Comparison of ENCODE assay signal across 8 mouse cellular contexts in genomic region chr2:147012141-147012622, GRCm38 (mm10). TPM values are rescaled to one million over a fixed set of nuclear protein-coding genes. Genes with fewer than 3 reads are reported as not detected.
A peak's percentile ranks its signal among the peaks of the same experiment; 100 is the strongest.
DNase-seq lines count a peak whose midpoint lies in the region; ATAC-seq and TF ChIP-seq lines count a peak whose summit lies in the region.

No protein-coding gene starts in this region.

- H3K9ac ChIP-seq in kidney, embryonic 15.5 days = peak overlapping the region; percentile 85
- H3K9ac ChIP-seq in kidney, postnatal 0 days (ENCODE audit: low read depth, low read length) = peak overlapping the region; percentile 83

- no peak for DNase-seq in kidney, adult 8-10 months
- no peak for DNase-seq in G1E (ENCODE audit: low spot score)
- no peak for DNase-seq in forebrain, embryonic 10.5 days (ENCODE audit: extremely low spot score, low spot score)
- no peak for DNase-seq in kidney, postnatal 0 days (ENCODE audit: low spot score)
- peak; percentile 21 for DNase-seq in neural tube, embryonic 10.5 days (ENCODE audit: extremely low spot score, low spot score)
- no peak for DNase-seq in cerebellum, adult 8-10 months
- DNase-seq in right cerebral cortex, adult 18-20 months = no peak

- H3K4me3 ChIP-seq in kidney, embryonic 15.5 days (replicated peaks) = peak overlapping the region; percentile 94
- H3K4me3 ChIP-seq in G1E (ENCODE audit: low read depth, low read length) = peak overlapping the region; percentile 96
- peak overlapping the region; percentile 86 for H3K4me3 ChIP-seq in forebrain, embryonic 10.5 days
- H3K4me3 ChIP-seq in kidney, postnatal 0 days (replicated peaks; ENCODE audit: low read depth, low read length) = peak overlapping the region; percentile 86

- H3K9me3 ChIP-seq in kidney, embryonic 15.5 days (replicated peaks) = no peaks in the 10 kb centered on the region
- no peaks in the 10 kb centered on the region for H3K9me3 ChIP-seq in G1E (replicated peaks)
- H3K9me3 ChIP-seq in forebrain, embryonic 10.5 days = no peaks in the 10 kb centered on the region
- no peaks in the 10 kb centered on the region for H3K9me3 ChIP-seq in kidney, postnatal 0 days (replicated peaks; ENCODE audit: low read length)

- H3K4me1 ChIP-seq in kidney, embryonic 15.5 days = peaks cover 22% of the 10 kb centered on the region
- H3K4me1 ChIP-seq in G1E (ENCODE audit: insufficient read depth, low read depth, low read length) = peaks cover 58% of the 10 kb centered on the region
- peaks cover 20% of the 10 kb centered on the region for H3K4me1 ChIP-seq in forebrain, embryonic 10.5 days
- peaks cover 8% of the 10 kb centered on the region; the same call in 1 of the 2 replicates for H3K4me1 ChIP-seq in kidney, postnatal 0 days (replicated peaks; ENCODE audit: insufficient read depth, low read length)

- peak overlapping the region; percentile 100 for H3K27ac ChIP-seq in kidney, embryonic 15.5 days
- H3K27ac ChIP-seq in forebrain, embryonic 10.5 days = peak overlapping the region; percentile 95
- peak overlapping the region; percentile 97 for H3K27ac ChIP-seq in kidney, postnatal 0 days

- peaks cover 4% of the 10 kb centered on the region; the same call in 1 of the 2 replicates for H3K36me3 ChIP-seq in kidney, embryonic 15.5 days
- peaks cover 23% of the 10 kb centered on the region for H3K36me3 ChIP-seq in G1E (replicated peaks)
- H3K36me3 ChIP-seq in forebrain, embryonic 10.5 days (replicated peaks) = peaks cover 13% of the 10 kb centered on the region
- H3K36me3 ChIP-seq in kidney, postnatal 0 days (ENCODE audit: insufficient read depth, low read length) = no peaks in the 10 kb centered on the region

- no peak for TF ChIP-seq CTCF in G1E (IDR thresholded peaks at IDR 0.05; ENCODE audit: low read depth, low read length)
- TF ChIP-seq CTCF in kidney, postnatal 0 days (IDR thresholded peaks at IDR 0.05; ENCODE audit: low read depth) = no peak

- peak overlapping the region; percentile 71 for H3K4me2 ChIP-seq in kidney, embryonic 15.5 days
- peak overlapping the region; percentile 61 for H3K4me2 ChIP-seq in kidney, postnatal 0 days (ENCODE audit: low read length)

- WGBS in kidney, embryonic 15.5 days = 31% methylated on average over 7 of the region's 7 CpGs
- WGBS in forebrain, embryonic 10.5 days = 62% methylated on average over 7 of the region's 7 CpGs
- WGBS in kidney, postnatal 0 days = 27% methylated on average over 7 of the region's 7 CpGs

- ATAC-seq in kidney, embryonic 15.5 days (replicated peaks; ENCODE audit: low FRiP score) = peak; percentile 3; the same call in 1 of the 2 replicates
- ATAC-seq in G1E (ENCODE audit: extremely low read depth, insufficient number of reproducible peaks, low FRiP score, poor library complexity, severe bottlenecking) = no peak
- ATAC-seq in kidney, postnatal 0 days (replicated peaks; ENCODE audit: low FRiP score, low read depth) = no peak

- no peaks in the 10 kb centered on the region for H3K27me3 ChIP-seq in kidney, embryonic 15.5 days
- no peaks in the 10 kb centered on the region for H3K27me3 ChIP-seq in G1E (ENCODE audit: insufficient read depth, low read length)
- H3K27me3 ChIP-seq in forebrain, embryonic 10.5 days (ENCODE audit: poor library complexity, severe bottlenecking) = no peaks in the 10 kb centered on the region
- H3K27me3 ChIP-seq in kidney, postnatal 0 days (ENCODE audit: insufficient read depth, low read length) = no peaks in the 10 kb centered on the region

RNA-seq across cellular contexts. Expression of gene Xrn2, which starts 0.6 kb away (rescaled TPM):
- polyA plus RNA-seq in kidney, embryonic 15.5 days (2015; fragmentation: Nextera tagmentation; extraction: Ambion mirVana) = 80.9 and 81.3 TPM in 2 replicates
- 189 and 238 TPM in 2 replicates for total RNA-seq in G1E (2014; fragmentation: Nextera tagmentation)
- total RNA-seq in G1E (2017) = 146 and 162 TPM in 2 replicates
- 12.3 and 16.9 TPM in 2 replicates for polyA plus RNA-seq in G1E (2012)
- 93.8 and 95.6 TPM in 2 replicates for polyA plus RNA-seq in forebrain, embryonic 10.5 days (2016; fragmentation: Nextera tagmentation; extraction: Ambion mirVana)
- 70.3 and 76.1 TPM in 2 replicates for polyA plus RNA-seq in kidney, postnatal 0 days (2015; fragmentation: Nextera tagmentation; extraction: Ambion mirVana)
